Mouse (Mus musculus): ENCODE measurements around the gene Sfxn3.
A peak's percentile ranks its signal among the peaks of the same experiment; 100 is the strongest.

Sfxn3 gene

DNA sequence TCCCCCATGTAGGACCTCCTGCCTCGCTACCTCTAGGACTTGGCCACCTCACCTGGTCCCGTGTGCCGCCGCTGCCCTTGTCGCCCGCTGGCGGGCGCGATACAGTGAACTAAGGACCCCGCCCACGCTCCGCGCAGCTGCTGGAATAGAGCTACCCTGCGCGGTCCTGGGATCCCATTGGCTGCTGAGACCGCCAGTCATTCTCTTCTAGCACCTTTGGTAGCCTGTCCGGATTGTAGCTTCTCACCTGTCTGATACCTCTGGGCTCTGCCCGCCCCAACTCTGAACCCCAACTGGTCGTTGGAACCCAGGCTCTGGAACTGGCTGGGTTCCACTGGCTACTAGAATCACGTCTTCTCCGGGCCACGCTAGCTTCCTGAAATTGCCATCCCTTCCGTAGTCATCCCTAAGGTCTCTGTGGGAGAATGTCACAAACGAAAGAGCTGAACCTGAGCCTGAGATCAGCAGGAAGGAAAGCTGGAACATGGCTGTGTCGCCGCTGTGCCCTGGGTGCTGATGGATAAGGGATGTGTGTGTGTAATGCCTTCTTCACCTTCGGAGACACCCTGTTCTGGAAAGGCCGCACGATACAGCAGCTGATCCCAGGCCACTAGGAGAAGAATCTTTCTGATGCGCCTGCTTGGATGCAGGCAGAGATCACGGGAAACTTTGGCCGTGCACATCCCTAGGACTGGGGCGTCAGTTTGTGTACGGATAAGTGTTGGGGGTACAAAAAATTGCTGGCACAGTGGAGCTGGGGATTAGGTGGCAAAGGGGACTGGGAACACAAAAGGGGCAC, 581 bp upstream of the Sfxn3 start:
- DNase-seq (ENCODE audit: low spot score in 2 of 2), result peak; percentile 93 to 96

DNA sequence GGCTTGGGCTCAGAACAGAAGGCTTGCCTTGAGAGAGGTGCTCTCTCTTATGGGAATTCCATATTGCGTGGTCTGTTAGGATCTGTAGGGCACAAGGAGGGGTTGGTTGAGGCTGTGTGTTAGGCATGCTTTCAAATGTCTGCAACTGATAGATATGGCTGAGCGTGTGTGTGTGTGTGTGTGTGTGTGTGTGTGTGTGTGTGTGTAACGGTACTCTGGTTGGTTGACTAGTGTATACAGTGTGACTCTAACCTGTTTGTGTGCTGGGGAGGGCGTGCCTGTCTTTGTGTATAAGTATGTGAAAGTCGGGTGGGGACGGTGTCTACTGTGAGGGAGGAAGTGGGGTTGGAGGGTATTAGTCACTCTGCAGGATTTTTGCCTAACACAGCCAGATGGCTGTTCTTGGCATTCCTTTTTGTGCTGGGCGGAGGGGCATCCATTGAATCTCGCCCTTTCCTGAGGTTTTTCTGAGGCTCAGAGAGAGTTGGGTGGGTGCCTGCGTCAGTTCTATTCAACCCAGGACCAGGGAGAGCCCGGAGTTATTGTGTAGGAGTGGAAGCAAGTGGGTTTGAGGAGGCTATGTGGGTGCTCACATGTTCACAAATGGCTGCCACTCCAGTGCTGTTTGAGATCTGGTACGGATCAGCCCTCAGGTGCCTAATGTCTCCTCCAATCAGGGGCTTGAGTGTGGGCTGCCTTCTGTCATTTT, 786 bp downstream of the Sfxn3 start:
- peak; percentile 79 to 92 for DNase-seq (ENCODE audit: low spot score in 2 of 2)

DNA sequence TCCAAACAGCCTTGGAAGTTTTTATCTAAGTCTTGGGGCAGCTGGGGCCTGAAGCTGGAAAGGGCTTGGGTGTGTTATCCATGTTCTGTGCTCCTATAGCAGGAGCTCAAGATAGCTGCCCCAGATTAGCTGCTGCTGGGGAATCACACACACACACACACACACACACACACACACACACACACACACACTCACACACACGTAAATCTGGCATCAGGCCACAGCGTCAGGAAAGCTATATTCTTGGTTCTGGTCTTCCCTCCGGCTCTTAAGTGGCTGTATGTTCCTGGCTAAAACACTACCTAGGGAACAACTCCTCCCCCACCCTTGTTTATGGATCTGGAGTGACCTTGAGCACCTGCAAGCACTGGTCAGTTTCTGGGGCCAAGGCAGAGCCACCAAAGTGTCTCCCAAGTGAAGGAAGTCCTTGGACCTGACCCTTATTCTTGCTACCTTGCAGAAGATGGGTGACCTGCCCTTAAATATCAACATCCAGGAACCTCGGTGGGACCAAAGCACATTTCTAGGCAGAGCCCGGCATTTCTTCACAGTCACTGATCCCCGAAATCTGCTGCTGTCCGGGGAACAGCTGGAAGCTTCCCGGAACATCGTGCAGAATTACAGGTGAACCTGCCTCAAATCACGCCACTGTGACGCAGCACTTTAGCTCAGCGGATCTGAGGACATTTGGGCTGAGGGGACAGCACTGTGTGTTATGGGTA, 1.5 kb downstream of the Sfxn3 start:
- no peak for DNase-seq (ENCODE audit: low spot score in 2 of 2)

DNA sequence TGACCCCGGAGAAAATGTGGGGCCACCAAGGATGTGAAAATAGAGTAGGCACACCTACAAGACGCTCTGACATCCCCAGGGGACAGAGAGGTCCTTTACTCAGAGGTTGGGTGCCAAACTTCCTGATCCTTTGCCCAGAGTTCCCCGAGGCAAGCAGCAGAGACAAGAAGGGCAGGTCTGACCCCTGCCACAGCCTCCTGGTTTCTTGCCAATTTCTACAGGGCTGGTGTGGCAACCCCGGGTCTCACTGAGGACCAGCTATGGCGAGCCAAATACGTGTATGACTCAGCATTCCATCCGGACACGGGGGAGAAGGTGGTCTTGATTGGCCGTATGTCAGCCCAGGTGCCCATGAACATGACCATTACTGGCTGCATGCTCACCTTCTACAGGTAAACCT, 2.2 kb downstream of the Sfxn3 start:
- DNase-seq (ENCODE audit: low spot score in 2 of 2), result no peak

DNA sequence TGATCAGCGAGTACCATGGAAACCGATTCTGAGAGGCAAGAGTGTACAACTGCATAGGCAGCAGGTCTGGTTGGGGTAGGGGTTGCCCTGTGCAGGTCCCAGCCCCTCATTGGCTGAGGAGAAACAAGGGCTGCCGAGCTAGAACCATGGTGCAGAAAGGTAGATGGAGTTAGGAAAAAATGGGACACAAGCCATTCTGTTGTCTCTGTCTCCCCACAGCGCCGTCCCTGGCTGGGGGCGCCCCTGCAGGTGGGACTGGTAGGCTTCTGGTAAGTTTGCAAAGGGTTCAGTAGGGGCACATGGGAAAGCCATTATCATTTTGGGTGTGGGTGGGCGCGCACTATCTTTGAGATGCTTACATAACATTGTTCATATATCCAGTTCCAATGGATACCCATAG, 6.1 kb downstream of the Sfxn3 start:
- DNase-seq (ENCODE audit: low spot score in 2 of 2), result no peak

DNA sequence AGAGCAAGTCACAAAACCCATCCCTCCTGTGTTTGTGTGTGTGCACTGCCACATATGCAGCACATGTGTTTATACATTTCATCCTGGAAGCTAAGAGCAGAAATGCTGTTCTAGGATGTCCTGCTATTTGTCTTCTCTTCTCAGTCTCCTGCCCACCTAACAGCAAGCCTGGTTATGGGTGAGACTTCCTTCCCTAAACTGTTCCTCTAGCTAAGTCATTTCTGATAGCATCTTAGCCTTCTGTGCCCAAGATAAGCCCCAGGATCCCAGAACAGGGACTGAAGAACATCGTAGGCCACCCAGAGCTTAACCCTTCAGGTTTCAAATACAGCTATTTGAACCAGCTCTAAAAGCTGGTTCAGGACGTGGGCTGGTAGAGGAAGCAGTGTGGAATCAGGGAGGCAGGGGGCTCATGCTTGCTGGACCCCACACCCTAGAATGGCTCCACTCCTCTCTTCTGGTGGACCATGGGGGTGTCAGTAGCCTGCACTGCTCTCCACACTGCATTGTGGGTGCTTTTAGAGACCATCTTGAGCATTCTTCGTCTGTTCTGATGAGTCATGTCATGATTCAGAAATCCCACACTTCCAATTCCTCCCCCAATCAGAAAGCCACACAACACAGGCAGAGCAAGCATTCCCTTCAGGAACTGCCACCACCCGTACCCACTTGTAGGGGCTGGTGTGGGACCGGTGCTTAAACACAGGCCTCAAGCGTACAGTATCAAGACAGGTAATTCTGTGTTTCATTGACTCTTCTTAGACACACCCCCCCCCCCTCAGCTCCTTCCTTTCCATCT, 7.8 kb downstream of the Sfxn3 start:
- DNase-seq (ENCODE audit: low spot score in 2 of 2), result no peak

DNA sequence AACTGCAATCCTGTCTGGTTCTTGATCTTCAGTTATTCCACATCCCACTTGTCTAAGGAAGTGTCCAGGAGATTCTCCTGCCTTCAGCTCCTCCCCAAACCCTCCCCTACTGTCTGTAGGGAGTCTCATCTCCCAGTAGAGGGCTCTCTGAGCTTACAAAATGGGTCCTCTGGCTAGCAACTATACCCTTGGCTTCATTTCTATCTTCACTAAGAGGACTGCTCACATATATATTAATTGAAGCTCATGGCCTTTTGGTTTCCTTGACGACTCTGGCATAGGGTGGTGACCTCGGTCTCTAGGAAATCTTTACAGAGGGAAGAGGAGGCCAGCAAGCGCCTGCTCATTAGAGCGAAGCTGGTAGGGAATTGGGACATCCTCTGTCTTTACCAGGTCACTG, 9.1 kb downstream of the Sfxn3 start:
- no peak for DNase-seq (ENCODE audit: low spot score in 2 of 2)

DNA sequence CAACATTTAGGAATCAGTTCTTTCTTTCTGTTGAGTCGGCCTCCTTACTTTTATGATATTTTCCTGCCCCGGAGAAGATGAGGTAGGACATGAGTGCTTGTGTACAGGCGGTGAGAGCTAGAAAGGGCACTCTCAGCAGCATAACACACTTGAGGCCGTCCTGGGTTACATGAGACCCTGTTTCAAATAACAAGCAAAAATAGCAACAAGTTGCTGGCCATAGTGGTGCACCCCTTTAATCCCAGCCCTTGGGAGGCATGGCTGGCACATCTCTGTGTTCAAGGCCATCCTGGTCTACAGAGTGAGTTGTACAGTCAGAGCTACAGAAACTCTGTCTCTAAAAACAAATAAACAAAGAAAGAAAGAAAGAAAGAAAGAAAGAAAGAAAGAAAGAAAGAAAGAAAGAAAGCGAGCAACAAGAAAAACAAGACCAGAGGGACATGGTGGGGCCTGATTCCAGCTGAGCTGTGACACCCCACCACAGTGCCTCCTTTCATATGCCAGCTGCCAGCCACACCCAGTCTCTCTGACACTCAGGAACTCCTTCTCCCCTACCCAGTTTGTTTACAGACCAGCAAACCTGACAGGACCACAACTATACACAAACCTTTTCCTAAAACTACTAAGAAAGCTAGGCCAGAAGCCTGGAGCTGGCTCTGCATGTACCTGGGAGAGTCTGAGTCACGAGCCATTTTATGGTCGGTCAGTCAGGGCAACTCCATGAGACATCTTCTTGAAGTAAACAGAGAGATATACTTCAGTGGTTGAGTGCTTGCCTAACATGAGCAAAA, 9.8 kb downstream of the Sfxn3 start:
- DNase-seq (ENCODE audit: low spot score in 2 of 2), result no peak

DNA sequence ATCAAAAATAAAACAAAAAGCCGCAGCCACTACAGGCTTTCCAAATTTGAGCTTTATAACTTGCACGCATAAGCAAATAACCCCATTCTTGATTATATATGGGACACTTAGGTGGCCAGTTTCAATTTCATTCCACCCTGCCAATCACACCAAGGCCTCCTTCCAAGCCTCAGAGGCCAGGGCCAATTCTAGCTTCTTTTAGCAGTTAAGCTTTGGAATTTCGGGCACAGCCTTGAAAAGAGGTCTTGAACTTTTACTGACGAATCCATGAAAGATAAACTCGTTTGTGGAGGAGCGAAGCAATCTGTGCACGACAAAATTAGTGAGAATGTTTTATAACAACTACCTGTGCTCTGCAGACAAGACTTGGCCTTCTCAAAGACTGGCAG, 10.4 kb downstream of the Sfxn3 start:
- no peak for DNase-seq (ENCODE audit: low spot score in 2 of 2)

DNA sequence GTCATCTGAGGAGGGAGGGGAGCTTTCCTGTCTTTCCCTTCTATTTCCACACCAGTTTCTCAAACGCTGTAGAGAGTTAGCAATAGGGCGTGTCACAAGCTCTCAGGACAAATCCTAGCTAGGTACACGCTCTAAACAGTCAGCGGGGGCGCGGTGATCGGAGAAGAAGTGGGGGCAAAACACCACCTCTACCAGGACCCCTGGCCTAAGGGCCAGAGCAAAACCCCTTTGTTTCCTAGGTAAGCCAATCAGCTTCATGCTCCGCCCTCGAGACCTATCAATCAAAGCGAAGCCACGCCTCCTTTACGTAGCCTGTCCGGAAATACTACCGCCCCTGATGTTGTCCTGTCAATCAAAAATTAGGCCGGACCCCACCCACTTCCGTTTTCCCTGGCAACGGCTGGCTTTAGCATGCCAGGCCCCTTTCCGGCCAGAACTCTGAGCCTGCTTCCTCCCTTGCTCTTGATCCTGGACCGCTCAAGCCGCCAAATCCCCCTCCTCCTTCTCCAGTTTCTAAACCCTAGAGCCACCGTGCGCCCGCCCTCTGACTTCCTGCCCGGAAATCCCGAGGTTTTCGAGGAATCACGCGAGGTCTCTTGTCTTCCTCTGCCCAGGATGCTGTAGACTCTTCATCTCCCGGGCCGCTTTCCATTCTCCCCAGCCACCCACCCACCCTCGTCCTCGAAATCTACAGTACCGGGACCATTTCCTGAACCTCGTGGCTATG, 11.0 kb downstream of the Sfxn3 start:
- DNase-seq (ENCODE audit: low spot score in 2 of 2), result peak; percentile 95 to 96

DNA sequence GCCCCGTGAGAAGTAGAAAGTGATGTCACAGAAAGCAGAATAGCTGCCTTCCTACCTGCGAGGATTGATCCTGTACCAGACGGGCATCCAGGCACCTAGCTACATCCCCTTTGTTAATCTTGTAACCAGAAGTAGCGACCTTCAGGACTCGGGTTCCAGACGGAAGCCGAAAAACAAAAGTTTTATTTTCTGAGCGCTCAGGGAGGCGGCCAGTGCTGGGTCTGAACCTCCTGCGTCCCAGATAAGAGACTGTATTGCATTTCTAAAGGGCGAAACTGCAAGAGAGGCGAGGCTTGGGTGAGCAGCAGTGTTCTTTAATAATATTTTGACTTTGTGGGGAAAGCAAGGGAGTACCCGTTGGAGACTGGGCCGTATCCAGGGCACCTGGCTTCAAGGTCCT, 11.5 kb downstream of the Sfxn3 start:
- DNase-seq (ENCODE audit: low spot score in 2 of 2), result no peak

DNA sequence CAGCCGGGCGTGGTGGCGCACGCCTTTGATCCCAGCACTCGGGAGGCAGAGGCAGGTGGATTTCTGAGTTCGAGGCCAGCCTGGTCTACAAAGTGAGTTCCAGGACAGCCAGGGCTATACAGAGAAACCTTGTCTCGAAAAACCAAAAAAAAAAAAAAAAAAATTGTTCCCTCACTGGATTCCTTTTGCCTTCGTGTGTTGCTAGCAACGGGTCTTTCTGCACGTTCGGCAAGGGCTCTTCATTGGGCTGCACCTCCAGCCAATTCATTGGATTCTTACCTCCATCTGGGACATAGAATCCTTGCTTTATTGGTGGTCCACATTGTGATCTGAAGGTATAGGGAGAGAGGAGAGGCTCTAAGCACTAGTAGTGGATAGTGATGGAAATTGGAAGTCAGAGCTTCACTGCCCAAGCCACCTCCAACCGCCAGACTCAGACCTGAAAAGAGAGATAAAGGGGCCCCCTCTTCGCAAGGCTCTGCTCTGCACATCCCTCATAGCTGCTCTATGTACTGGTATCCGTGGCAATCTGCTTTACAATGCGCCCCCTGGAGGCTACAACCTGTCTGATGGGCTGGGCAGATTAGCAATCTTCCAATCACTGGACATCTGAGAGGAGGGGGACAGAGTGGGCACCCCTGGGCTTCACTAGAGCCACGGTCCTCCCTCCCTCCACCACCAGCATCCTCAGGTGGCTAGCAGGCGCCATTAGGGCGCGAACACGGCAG, 16.4 kb downstream of the Sfxn3 start:
- DNase-seq (ENCODE audit: low spot score in 2 of 2), result peak in 1 of 2 experiments; percentile 31

DNA sequence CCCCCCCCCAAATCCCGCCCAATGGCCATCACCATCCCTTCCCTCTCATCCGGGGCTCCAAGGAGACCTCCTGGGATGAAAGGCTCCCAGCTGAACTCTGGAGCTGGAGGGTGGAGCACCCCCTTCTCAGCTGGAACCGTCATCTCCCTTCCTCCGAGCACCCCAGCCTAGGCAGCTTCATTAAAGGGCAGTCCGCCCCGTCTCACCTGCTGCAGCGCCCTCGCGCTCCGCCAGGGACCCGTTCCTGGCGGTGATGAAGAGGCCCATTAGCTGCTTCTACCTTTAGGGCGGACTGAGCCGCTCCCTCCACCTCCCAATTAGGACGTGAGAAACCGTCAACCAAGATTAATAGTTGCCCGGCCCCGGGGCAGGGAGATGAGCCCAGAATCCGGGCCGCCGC, 17.9 kb downstream of the Sfxn3 start:
- no peak for DNase-seq (ENCODE audit: low spot score in 2 of 2)

DNA sequence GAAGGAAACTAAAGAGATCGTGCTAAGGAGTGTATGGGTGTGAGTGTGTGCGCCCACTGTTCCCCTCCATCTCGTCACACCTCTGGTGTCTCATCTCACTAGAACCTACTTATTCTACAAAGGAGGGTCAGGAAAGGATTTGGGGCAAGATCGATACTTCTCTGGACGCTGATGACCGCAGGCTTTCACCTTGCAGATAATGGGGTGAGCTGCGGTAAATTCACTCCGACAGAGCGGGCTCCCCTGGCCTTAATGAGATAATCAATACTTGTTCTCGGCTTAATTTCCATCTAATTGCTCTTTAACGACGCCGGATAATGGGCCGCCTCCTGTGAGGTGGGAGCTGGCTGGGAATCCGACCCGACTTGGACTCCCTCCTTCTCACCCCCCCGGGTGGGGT, 19.9 kb downstream of the Sfxn3 start:
- DNase-seq (ENCODE audit: low spot score in 2 of 2), result no peak

DNA sequence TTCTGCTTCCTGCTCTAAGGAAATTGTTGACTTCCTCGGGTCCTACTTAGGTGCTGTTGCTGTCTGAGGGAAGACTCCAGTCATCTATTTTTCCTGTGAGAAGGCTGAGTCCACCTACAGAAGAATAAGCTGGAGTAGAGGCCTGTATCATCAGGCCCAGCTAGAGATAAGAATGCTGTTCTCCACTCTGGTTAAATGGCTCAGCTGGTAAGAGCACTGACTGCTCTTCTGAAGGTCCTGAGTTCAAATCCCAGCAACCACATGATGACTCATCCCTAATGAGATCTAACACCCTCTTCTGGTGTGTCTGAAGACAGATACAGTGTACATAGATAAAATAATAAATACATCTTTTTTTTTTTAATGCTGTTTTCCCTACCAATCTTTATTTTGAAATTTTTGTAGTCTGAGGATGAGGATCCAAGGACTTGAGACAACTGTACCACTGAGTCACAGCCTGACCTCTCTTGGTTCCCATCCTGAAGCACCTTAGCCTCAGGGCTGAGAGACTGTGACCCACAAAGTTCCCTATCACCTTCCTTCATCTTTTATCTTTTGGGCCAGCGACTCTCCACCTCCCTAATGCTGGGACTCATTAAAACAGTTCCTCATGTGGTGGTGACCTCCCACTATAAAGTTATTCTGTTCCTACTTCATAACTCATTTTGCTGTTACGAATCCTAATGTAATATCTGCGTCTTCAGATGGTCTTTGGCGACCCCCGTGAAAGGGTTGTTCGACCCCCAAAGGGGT, 20.6 kb downstream of the Sfxn3 start:
- DNase-seq (ENCODE audit: low spot score in 2 of 2), result no peak

DNA sequence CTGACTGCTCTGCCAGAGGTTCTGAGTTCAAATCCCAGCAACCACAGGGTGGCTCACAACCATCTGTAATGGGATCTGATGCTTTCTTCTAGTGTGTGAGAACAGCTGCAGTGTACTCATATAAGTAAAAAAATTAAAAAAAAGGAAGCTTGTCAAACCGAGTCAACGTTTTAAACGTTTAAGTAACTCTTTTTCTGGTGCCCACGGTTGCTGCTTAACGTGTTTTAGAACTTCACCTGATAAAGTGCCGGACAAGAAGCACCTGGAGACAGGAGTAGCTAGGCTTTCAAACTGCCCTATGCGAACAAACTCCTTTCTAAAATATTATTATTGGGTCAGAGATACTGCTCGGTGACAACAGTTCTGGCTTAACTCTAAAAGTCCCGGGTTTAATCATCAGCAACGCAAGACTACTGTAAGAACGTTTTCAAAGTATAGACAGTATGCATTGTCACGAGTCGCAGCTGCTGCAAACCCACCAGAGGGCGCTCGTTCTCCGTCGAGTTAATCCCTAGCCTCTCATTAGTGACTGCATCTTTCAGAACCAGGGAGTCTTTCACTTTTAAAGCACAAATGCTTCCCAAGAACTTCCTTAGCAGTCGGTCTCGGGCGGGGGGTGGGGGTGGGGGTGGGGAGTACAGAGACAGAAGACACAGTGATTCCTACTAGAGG, 26.7 kb downstream of the Sfxn3 start:
- peak; percentile 79 to 91 for DNase-seq (ENCODE audit: low spot score in 2 of 2)

DNA sequence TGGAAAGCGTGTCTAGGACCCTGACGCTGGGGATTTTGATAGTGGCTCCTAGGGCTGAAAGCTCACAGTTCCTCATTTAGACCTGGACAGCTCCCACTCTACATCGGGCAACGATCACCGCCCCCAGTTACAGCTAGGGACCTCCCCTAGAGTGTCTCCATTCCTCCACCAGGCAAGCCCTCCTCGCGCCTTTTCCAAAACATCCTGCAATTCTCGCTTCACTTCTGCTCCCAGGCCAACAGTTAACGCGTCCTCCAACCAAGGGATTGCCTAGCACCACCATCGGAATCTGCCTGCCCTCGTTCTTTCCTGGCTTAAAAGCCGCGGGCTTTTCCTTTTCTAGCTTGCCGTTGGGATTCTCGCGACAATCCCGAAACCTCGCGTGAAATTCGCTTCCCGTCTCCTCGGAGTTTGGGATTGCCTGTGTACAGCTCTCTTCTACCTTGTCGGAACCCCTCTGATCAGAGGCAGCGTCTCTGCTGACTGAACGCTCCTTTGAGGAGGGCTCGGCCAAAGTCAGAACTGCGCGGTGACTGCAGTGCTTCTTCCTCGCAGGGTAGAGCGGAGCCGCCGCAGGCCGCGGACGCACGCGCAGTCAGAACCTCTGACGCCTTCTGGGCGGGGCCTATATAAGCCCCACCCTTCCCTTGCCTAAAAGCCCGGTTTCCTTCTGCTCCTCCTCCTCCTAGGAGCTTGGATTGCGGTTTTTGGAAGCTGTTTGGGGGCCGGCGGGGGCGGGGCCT, 27.4 kb downstream of the Sfxn3 start, which contains the start of gene Kazald1:
TSS of gene Kazald1 (plus strand) at position 662 of the 743 bp plus-strand sequence.
- DNase-seq (ENCODE audit: low spot score in 2 of 2), result peak; percentile 95

Data from right cerebral cortex, postnatal 10 days (tissue).